Mouse (Mus musculus): Measurements from ENCODE around the gene 1700001F09Rik. TPM values are rescaled to one million over a fixed set of nuclear protein-coding genes. Genes with fewer than 3 reads are reported as not detected.

Gene 1700001F09Rik
- polyA plus RNA-seq, 1 experiment, result not detected

Other genes starting within 250 kb of the 1700001F09Rik start
- 0.11 TPM in 1 of 2 replicates, not detected in the other for gene Gm8104, start 247.2 kb downstream of the 1700001F09Rik start, polyA plus RNA-seq (2012; rRNA removed)
- gene Gm7233, start 167.9 kb downstream of the 1700001F09Rik start, polyA plus RNA-seq (2012; rRNA removed), result 0.10 TPM in 1 of 2 replicates, not detected in the other
- 0.06 and 0.10 TPM in 2 replicates for gene Gm8122, start 112.5 kb downstream of the 1700001F09Rik start, polyA plus RNA-seq (2012; rRNA removed)
- 0.39 and 0.50 TPM in 2 replicates for gene Gm8126, start 89.2 kb downstream of the 1700001F09Rik start, polyA plus RNA-seq (2012; rRNA removed)
- 0.08 and 0.30 TPM in 2 replicates for gene Gm9732, start 72.8 kb downstream of the 1700001F09Rik start, polyA plus RNA-seq (2012; rRNA removed)
- gene Gm8127, start 54.0 kb downstream of the 1700001F09Rik start, polyA plus RNA-seq (2012; rRNA removed), result not detected in 2 replicates
- 0.16 and 0.17 TPM in 2 replicates for gene Gm8138, start 68.5 kb upstream of the 1700001F09Rik start, polyA plus RNA-seq (2012; rRNA removed)
- 0.30 and 0.44 TPM in 2 replicates for gene Gm5799, start 195.8 kb upstream of the 1700001F09Rik start, polyA plus RNA-seq (2012; rRNA removed)
- gene Gm17654, start 231.3 kb upstream of the 1700001F09Rik start, polyA plus RNA-seq (2012; rRNA removed), result not detected in 2 replicates